Mouse (Mus musculus): Measurements from ENCODE around the gene Krtap4-13. TPM values are rescaled to one million over a fixed set of nuclear protein-coding genes. Genes with fewer than 3 reads are reported as not detected.
"Not testable (repeated sequence)": the region's sequence is repeated elsewhere in the genome, so short reads cannot be mapped to it uniquely, and the experiment has no call there.

The Krtap4-13 gene
- total RNA-seq (2014; rRNA removed; ENCODE audit: low replicate concordance) (not detected in 2 replicates), polyA plus RNA-seq (2015; fragmentation: Nextera tagmentation; extraction: Ambion mirVana) (not detected in 2 replicates)

DNA sequence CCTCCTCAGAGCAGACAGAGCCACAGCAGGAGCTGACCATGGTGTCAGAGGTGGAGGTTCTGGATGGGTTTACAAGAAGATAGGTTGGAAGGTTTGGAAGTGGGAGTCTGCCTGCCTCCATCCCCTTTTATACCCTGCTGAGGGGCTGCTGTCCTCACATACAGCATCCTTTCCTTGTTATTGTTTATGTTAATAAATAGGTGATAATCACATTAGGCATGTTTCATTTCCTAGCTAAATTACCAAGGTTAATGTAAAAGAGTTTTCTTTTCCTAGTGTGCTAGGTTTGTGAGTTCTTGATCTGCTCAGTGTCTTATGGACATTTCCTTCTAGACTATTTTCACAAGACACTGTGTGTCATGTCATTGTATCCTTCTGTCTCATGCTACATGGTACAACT lies at the start of gene Krtap4-13:
Krtap4-13 (minus strand) TSS at position 101 of the 400 bp plus-strand sequence.
- not testable (repeated sequence) for H3K27ac ChIP-seq (ENCODE audit: low read depth); ATAC-seq (ENCODE audit: insufficient read depth, low read depth); H3K36me3 ChIP-seq (replicated peaks; ENCODE audit: control insufficient read depth, insufficient read depth, low read length); H3K4me1 ChIP-seq (ENCODE audit: control insufficient read depth, insufficient read depth); H3K9me3 ChIP-seq (replicated peaks; ENCODE audit: control insufficient read depth, low read length); H3K4me2 ChIP-seq (ENCODE audit: low read depth, low read length); DNase-seq (ENCODE audit: low spot score); H3K9ac ChIP-seq (replicated peaks; ENCODE audit: low read depth, low read length); H3K27me3 ChIP-seq (ENCODE audit: control insufficient read depth, insufficient read depth, low read length); H3K4me3 ChIP-seq (ENCODE audit: low read depth, low read length)

DNA sequence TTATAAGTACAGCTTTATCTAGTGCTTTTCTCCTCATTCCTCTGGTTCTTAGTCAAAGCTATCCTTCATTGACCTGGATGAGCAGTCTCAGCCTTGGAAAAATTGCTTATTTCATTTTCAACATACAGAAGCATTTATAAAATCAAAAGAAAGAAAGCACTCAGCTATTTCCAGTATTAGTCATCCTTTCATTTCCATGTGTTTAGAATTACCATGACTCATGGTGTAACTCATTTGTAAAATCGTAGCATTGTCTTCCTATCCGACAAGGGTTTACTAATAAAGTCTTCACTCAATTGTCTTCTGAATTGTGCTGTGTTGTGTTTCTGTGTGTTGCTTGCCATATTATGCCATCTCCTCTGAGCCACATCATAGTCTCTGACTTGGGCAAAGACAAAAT lies 49.1 kb upstream of the Krtap4-13 start:
- ATAC-seq (ENCODE audit: insufficient read depth, low read depth) (no peak), DNase-seq (ENCODE audit: low spot score) (no peak)
- Histone ChIP-seq H3K27me3 (ENCODE audit: control insufficient read depth, insufficient read depth, low read length) (no peaks in the 10 kb centered on the region), H3K9me3 (replicated peaks; ENCODE audit: control insufficient read depth, low read length) (no peaks in the 10 kb centered on the region), H3K4me2 (ENCODE audit: low read depth, low read length) (no peak overlapping the region), H3K9ac (replicated peaks; ENCODE audit: low read depth, low read length) (no peak overlapping the region), H3K36me3 (replicated peaks; ENCODE audit: control insufficient read depth, insufficient read depth, low read length) (no peaks in the 10 kb centered on the region), H3K4me1 (ENCODE audit: control insufficient read depth, insufficient read depth) (no peaks in the 10 kb centered on the region), H3K4me3 (ENCODE audit: low read depth, low read length) (no peak overlapping the region), H3K27ac (ENCODE audit: low read depth) (no peak overlapping the region)
- 65% methylated on average over 2 of the region's 2 CpGs for WGBS
- TF ChIP-seq CTCF (IDR thresholded peaks at IDR 0.05; ENCODE audit: low read depth), result no peak
- no peak for TF ChIP-seq EP300 (IDR thresholded peaks at IDR 0.05; ENCODE audit: low read depth)

DNA sequence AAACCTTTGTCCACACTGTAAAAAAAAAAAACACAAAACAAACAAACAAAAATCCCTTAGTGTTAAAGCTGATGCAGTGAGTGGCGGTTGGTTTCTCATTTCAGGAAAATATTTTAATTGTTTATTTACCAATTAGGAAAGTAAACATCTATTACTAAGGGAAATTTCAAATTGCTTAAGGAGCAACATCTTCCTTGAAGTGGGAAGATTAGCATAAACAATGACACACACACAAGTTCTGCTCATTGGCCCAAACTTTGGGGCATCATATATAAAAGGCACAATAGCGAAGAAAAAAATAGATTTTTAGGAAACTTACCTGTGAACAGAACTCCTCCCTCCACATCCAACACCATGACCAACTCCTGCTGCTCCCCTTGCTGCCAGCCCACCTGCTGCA lies 47.9 kb upstream of the Krtap4-13 start, which contains the start of gene Gm11568:
Gm11568 (plus strand) TSS at position 301 of the 400 bp plus-strand sequence.
- DNase-seq (ENCODE audit: low spot score), result no peak
- Histone ChIP-seq H3K4me1 (ENCODE audit: control insufficient read depth, insufficient read depth) (no peaks in the 10 kb centered on the region), H3K27me3 (ENCODE audit: control insufficient read depth, insufficient read depth, low read length) (no peaks in the 10 kb centered on the region), H3K36me3 (replicated peaks; ENCODE audit: control insufficient read depth, insufficient read depth, low read length) (no peaks in the 10 kb centered on the region), H3K9ac (replicated peaks; ENCODE audit: low read depth, low read length) (no peak within 1 kb of the TSS), H3K27ac (ENCODE audit: low read depth) (no peak within 1 kb of the TSS), H3K4me2 (ENCODE audit: low read depth, low read length) (no peak within 1 kb of the TSS), H3K4me3 (ENCODE audit: low read depth, low read length) (no peak within 1 kb of the TSS), H3K9me3 (replicated peaks; ENCODE audit: control insufficient read depth, low read length) (no peaks in the 10 kb centered on the region)
- no peak for ATAC-seq (ENCODE audit: insufficient read depth, low read depth)
- TF ChIP-seq CTCF (IDR thresholded peaks at IDR 0.05; ENCODE audit: low read depth) (no peak), EP300 (IDR thresholded peaks at IDR 0.05; ENCODE audit: low read depth) (no peak)
- 79% methylated on average over 2 of the region's 2 CpGs for WGBS

DNA sequence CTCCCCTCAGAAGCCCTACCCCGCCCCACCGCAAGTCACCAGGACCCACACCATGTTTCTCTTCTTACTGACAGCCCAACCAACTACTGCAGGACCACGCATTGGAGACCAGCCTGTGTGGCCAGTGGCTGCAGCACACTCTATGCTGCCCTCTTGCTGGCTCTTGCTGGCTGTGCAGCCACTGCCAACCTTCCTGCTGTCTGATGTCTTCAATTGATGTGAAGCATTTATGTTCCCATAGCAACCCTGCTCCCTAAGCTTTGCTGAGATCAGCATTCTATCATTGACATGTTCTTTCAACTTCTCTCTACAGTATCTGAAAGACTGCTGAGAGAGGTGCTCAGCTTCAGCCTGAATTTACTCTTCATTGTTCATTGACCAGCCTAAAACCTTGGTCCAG lies 44.4 kb upstream of the Krtap4-13 start:
- TF ChIP-seq EP300 (IDR thresholded peaks at IDR 0.05; ENCODE audit: low read depth), result no peak
- TF ChIP-seq CTCF (IDR thresholded peaks at IDR 0.05; ENCODE audit: low read depth), result peak; percentile 28; the same call in 1 of the 2 replicates
- ATAC-seq (ENCODE audit: insufficient read depth, low read depth) (no peak), DNase-seq (ENCODE audit: low spot score) (no peak)
- H3K27me3 ChIP-seq (ENCODE audit: control insufficient read depth, insufficient read depth, low read length), result no peaks in the 10 kb centered on the region
- no peaks in the 10 kb centered on the region for H3K4me1 ChIP-seq (ENCODE audit: control insufficient read depth, insufficient read depth)
- WGBS, result 59% methylated on average over 3 of the region's 3 CpGs
- no peak overlapping the region for H3K4me3 ChIP-seq (ENCODE audit: low read depth, low read length)
- no peak overlapping the region for H3K9ac ChIP-seq (replicated peaks; ENCODE audit: low read depth, low read length)
- no peak overlapping the region for H3K27ac ChIP-seq (ENCODE audit: low read depth)
- no peaks in the 10 kb centered on the region for H3K36me3 ChIP-seq (replicated peaks; ENCODE audit: control insufficient read depth, insufficient read depth, low read length)
- H3K4me2 ChIP-seq (ENCODE audit: low read depth, low read length), result no peak overlapping the region
- H3K9me3 ChIP-seq (replicated peaks; ENCODE audit: control insufficient read depth, low read length), result no peaks in the 10 kb centered on the region

DNA sequence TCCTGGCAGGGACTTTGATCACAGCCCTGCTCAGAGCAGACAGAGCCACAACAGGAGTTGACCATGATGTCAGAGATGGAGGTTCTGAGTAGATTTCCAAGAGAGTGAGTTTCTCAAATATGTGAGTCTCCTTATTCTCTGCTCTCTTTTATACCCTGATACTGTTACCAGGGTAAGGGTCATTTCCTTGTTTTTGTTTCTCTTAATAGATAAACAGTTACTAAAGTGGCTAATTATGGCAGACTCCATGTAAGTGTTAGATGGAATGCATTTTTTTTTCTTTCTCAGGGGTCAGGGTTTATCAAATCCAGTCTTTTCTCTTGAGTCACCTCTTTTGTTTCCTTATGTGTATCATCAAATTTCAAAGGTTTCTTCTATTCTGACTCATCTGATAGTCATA lies 41.8 kb upstream of the Krtap4-13 start, which contains the start of gene Krtap4-16:
Krtap4-16 (minus strand) TSS at position 101 of the 400 bp plus-strand sequence.
- Histone ChIP-seq H3K9ac (replicated peaks; ENCODE audit: low read depth, low read length) (no peak within 1 kb of the TSS), H3K27ac (ENCODE audit: low read depth) (no peak within 1 kb of the TSS), H3K9me3 (replicated peaks; ENCODE audit: control insufficient read depth, low read length) (no peaks in the 10 kb centered on the region), H3K4me1 (ENCODE audit: control insufficient read depth, insufficient read depth) (no peaks in the 10 kb centered on the region), H3K4me2 (ENCODE audit: low read depth, low read length) (no peak within 1 kb of the TSS), H3K4me3 (ENCODE audit: low read depth, low read length) (no peak within 1 kb of the TSS), H3K36me3 (replicated peaks; ENCODE audit: control insufficient read depth, insufficient read depth, low read length) (no peaks in the 10 kb centered on the region), H3K27me3 (ENCODE audit: control insufficient read depth, insufficient read depth, low read length) (no peaks in the 10 kb centered on the region)
- DNase-seq (ENCODE audit: low spot score) (no peak), ATAC-seq (ENCODE audit: insufficient read depth, low read depth) (no peak)
- TF ChIP-seq EP300 (IDR thresholded peaks at IDR 0.05; ENCODE audit: low read depth) (no peak), CTCF (IDR thresholded peaks at IDR 0.05; ENCODE audit: low read depth) (no peak)

DNA sequence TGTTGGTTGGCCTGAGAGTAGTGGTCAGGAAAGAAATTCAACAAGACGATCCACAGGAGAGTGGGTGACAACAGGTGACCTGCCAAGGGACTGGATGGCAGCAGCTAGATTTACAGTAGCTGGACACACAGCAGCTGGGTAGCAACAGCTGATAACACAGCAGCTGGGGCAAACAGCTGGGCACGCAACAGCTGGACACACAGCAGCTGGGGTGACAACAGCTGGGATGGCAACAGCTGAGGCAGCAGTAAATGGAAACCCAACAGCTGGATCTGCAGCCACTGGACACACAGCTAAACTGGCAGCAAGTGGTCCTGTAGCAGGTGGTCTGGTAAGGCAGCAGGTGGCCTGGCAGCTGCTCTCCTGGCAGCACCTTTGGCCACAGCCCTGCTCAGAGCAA lies 37.1 kb upstream of the Krtap4-13 start:
- H3K27me3 ChIP-seq (ENCODE audit: control insufficient read depth, insufficient read depth, low read length), result no peaks in the 10 kb centered on the region
- H3K4me1 ChIP-seq (ENCODE audit: control insufficient read depth, insufficient read depth), result no peaks in the 10 kb centered on the region
- no peak for ATAC-seq (ENCODE audit: insufficient read depth, low read depth)
- no peaks in the 10 kb centered on the region for H3K36me3 ChIP-seq (replicated peaks; ENCODE audit: control insufficient read depth, insufficient read depth, low read length)
- WGBS, result 78% methylated on average over 2 of the region's 2 CpGs
- H3K9ac ChIP-seq (replicated peaks; ENCODE audit: low read depth, low read length), result no peak overlapping the region
- H3K9me3 ChIP-seq (replicated peaks; ENCODE audit: control insufficient read depth, low read length), result no peaks in the 10 kb centered on the region
- no peak overlapping the region for H3K4me3 ChIP-seq (ENCODE audit: low read depth, low read length)
- TF ChIP-seq CTCF (IDR thresholded peaks at IDR 0.05; ENCODE audit: low read depth) (no peak), EP300 (IDR thresholded peaks at IDR 0.05; ENCODE audit: low read depth) (no peak)
- no peak overlapping the region for H3K27ac ChIP-seq (ENCODE audit: low read depth)
- DNase-seq (ENCODE audit: low spot score), result no peak
- H3K4me2 ChIP-seq (ENCODE audit: low read depth, low read length), result no peak overlapping the region

Data from heart, postnatal 0 days (tissue).